Mouse (Mus musculus) testis, postnatal 14 days (tissue): Measurements from ENCODE around the gene Suox.
"Not testable (repeated sequence)": the region's sequence is repeated elsewhere in the genome, so short reads cannot be mapped to it uniquely, and the experiment has no call there.

Experiments
- DNase-seq: peaks from one replicate; pipeline ENCODE4 v3.0.0; 2021; ENCODE audit warnings: low spot score

Gene Suox

DNA sequence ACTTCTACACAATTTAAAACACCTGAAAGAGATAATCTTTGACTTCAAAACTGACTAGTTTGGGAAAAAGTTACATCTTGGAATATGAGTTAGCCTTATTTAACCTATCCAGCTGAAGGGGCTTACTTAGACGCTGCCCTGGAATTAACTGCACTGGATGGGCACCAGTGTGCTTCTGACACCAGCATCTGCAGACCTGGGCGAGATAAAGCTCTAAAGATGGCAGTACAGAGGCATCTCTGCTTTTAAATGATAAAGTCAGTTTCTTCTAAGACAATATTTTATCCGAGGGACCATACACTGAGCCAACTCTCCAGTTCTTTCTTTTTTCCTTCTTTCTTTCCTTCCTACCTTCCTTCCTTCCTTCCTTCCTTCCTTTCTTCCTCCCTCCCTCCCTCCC, 9.1 kb downstream of the Suox start:
- no peak for DNase-seq

DNA sequence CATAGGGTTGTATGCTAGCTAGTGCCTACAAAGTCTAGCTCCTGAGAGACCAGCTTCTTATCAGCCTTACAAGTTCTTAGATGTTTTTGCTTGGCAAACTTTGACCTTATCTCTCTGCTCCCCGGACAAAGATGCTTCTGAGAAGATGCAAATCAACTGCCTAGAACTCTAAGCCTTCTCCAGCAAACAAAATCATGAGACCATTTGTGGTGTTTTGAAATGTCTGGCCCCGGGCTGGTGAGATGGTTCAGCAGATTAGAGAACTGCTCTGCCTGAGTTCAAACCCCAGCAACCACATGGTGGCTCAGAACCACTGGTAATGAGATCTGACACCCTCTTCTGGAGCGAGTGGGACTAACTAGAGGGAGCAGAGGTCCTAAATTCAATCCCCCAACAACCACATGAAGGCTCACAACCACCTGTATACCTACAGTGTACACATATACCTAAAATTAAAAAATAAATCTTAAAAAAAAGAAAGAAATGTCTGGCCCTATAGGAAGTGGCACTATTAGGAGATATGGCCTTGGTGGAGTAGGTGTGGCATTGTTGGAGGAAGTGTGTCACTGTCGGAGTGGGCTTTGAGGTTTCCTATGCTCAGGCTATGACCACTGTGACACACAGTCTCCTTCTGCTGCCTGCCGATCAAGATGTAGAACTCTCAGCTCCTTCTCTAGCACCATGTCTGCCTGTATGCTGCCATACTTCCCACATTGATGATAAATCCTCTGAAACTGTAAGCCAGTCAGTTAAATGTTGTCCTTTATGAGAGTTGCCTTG, 10.2 kb downstream of the Suox start:
- DNase-seq = no peak

DNA sequence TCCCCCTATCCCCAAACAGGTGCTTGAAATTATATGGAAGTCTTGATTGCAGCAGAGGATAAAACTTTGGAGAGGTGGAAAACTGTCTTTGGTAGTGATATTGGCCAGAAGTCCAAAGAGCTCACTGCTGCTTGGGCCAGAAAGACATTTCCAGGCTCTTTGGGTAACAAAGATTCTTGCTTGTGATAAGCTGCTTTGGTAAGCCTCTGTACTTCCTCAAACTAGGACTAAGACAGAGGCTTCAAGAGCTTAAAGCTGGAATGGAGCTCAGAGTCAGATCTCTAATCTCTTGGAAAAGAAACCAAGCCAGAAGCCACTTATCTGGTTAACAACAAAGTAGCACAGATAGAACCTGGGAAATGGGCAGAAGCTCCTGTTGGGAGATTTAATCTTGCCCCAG, 11.4 kb downstream of the Suox start:
- no peak for DNase-seq

DNA sequence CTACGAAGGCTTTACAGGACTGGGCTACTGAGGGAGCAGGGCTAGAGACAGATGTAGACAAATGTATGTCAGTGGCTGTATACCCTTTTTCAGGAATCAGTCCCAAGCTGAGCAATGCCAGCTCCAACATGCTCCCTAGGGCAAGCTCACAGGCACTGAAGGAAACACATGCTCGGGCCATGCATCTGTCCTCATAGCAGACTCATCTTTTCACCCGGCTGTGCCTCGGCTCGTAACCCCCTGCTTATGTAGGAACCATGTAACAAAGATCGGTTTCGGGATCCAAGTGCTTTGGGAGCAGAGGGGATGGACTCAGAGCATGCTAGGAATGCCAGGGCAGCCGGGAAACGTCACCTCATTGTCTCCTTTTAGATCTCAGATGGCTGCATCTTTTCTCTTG, 14.4 kb downstream of the Suox start:
- no peak for DNase-seq

DNA sequence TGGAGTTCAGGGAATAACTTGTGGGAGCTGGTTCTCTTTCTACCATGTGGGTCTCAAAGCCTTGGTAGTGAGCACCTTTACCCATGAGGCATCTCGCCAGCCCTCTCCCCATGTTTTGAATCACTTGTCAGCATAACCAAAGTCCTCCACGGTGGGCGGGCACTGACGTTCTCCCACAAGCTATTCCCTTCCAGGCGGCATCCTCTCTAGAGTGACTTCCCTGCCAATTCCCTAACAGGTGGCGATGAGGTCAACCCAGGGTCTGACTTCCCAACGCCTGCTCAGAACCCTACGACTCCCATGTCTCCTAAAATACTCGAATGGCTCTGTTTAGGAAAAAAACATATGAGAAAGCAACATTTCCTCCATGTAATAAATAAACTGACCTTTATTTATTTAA, 16.0 kb downstream of the Suox start:
- DNase-seq = no peak

DNA sequence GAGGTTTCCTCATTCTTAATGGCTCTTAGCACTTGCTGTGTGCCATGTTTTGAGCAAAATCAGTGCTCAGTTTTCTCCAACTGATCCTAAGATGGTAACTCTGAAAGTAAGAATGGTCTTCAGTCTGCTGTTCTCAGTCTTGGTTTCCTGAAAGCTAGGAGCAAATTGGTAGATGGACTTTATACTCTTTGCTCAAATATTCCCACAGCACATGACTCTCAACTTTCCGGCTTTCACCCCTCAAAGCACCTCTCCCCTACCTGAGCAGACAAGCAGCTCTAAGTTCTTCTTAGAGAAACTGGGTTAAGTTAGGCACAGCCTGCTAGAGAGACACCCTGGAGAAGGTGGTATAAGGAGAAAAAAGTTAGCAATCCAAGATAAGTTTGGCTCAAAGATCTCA, 17.1 kb downstream of the Suox start:
- DNase-seq = no peak

DNA sequence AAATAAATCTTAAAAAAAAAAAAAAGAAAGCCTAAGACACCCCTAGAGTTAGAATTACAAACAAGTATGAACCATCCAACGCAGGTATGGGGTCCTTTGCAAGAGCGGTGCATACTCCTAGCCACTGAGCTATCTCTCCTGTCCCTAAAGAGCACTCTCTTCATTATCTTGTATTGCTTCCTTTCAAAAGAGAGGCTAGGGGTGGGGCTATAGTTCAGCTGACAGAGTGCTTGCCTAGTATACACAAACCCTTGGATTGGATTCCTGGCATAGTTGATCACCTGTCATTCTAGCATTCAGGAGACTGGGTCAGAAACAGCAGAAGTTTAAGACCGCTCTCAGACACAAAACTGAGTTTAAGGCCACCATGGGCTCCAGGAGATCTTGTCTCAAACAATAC, 18.6 kb downstream of the Suox start:
- no peak for DNase-seq

DNA sequence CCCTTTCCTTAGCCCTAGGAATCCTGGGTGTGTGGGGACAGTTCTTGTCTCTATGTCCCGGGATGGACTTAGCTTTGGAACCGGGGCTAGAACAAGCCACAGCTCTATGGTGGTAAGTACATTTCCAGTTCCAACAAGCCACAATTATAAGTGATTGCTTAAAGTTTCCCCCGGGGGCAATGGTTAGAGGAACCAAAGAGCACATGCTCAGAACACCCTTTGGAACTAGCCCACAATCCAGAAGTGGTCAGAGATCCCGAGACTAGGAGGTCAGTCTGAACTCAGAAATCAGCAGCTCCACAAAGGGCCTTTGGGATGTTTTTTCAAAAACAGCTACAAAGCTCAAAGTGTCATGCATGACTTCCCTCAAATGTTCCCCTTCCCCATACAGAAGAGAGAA, 20.0 kb downstream of the Suox start:
- no peak for DNase-seq

DNA sequence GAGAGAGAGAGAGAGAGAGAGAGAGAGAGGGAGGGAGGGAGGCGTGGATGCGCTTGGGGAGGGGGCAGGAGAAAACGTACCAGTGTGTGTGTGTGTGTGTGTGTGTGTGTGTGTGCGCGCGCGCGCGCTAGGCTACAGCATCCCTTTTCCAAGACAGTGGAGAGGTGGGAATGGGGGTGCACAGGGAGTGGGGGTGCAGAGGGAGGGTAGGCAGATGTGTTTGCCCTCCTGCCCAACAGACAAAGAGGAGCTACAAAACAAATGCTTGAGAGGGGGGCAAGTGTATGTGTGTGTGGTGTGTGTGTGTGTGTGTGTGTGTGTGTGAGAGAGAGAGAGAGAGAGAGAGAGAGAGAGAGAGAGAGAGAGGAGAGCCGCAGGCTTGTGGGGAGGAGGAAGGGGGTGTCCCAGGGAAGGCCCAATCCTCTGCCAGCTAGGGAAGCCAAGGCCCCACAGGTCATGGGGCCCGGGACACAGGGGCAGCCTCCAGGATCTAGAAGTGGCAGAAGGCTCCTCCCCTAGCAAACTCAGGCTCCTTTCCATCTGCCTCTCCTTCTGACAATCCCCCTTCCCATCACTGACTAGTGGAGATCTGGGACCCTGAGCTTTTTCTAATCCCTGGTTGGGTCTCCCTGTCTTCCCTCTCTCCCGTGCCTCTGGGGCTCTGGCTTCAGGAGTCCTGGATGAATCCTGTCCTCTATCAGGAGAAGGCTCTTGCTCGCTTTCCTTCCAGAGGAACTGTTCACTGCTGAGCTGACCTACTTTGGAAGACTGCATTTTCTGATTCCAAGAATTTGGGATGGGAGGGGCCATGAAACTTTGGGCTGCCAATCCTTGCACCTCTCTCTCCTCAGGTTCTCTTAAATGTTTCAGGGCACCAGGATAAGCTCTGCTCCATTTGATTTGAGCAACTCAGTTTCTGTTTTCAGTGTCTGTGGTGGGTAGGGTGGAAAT, 27.5 kb downstream of the Suox start:
- no peak for DNase-seq

DNA sequence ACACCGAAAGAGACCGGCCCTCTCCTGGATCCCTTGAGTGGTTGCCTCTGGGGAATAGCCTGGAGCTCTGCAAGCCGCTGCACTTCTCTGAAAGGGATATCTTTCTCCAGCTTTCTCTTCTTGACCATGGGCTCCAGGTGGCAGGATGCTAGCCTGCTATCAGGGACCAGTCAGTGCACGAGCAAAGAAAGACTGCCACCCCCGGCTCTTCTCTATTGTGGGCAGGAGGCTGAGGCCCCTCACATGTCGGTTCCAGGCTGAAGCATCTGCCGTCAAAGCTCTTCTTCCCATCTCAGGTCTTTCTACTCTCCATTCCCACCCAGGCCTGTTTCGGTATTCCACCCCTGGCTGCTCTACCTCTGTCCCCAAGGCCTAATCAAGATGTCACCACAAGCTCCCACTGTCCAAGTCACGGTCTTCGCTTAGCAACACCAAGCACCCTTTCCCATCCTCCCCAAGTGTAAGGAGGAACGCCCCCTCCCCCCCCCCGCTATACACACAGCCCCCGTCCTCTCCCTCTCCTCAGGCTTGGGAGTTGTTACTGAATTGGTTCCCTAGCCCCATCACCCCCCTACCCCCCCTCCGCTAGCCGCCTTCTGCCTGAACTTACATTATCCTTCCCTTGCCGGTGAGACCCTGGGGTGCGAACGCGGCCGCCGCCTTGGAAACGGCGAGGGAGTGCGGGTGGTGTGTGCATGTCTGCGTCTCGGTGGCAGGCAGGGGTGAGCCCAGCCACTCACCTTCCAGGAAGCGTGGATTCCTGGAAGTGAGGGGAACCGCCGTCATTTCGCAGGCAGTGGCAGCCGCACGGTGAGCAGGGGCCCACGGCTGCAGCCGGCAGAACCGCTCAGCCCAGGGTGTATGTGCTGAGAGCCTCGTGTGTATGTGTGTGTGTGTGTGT, 28.5 kb downstream of the Suox start, which contains the start of gene Ikzf4:
TSS of gene Ikzf4 (minus strand) at position 881 of the 901 bp plus-strand sequence.
- DNase-seq = no peak

DNA sequence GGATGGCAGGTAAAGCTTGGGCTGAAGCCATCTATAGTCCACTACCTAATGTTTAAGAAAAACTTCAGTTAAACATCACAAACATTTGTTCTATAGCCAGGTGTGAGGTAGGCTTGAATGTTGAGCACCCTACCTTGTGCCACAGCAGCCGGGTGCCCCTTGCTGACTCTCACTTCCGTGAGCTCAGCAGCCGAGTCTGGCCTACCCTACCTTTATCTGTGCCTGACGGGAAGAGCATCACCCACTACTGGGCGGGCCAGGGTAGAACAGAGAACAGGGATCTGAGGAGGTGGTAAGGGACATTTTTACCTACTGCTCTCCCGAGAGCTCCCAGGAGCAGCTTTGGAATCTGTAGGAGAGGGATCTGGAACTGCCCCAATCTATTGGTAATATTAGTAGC, 31.1 kb downstream of the Suox start:
- DNase-seq = no peak

DNA sequence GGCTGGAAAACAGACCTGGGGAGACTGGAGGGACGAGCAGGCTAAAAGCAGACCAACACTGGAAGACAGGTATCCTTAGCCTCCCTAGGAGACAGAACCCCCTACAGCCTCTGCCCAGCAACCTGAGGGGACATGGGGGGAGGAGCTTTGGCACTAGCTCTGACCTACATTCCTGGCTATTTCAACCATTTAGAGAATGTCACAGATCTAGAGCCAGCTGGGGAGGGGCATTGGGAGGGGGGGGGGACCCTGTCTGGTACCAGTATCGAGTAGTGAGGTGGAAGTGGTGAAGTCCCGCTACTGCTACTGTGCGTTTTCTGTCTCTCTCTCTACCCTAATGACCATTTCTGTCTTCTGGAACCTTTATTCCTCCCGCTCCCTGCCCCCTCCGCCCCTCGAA, 32.0 kb downstream of the Suox start:
- no peak for DNase-seq

DNA sequence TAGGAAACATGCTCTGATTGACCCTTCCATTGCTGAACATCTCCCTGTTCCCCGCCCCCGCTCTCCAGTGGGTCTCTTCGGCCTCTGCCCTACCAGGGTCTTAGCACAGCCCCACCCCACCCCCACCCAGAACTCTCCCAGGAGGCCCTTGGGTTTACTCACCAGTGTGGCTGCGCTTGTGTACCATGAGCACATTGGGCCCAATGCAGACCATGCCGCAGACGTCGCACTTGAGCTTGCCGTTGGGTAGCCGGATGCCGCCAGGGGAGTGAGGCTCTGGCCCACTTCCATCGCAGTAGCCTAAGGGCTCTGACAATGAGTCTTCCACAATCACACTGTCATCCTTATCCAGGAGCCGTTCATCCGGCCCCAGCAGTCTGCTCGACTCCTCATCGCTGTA, 33.0 kb downstream of the Suox start:
- no peak for DNase-seq

DNA sequence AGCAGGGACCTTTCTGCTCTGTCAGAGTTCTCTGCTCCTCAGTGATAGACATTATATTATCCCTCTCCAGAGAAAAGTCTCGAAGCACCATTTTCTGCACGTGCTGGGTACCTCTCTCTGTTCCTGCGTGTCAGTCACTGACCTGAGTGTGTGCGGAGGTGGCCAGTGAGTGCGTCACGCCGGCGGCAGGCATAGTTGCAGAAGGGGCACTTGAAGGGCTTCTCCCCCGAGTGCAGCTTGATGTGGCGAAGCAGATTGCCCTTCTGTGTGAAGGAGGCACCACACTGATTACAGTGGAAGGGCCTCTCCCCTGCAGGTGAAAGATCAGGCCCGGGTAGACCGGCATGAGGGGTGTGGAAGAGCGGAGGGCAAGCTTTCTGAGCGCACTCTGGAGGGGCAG, 33.9 kb downstream of the Suox start:
- no peak for DNase-seq

DNA sequence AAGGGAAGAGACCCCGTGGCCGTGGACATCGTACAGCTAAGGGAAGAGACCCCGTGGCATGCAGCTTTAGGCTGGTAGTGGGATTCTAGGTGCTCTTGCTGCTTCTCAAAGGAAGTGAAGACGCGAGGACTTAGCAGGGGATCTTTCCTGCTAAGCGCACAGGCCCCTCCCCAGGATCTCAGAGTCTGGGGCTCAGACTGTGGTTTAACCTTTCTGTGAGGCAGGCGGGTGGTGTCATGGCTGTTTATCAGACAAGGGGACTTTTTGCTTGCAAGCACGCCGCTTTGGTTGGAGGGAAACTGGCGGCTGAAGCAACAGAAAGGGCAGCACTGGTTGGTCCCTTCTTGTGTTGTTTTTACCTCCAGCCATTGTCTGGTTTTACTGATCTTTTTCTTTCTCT, 36.9 kb downstream of the Suox start:
- DNase-seq = no peak

DNA sequence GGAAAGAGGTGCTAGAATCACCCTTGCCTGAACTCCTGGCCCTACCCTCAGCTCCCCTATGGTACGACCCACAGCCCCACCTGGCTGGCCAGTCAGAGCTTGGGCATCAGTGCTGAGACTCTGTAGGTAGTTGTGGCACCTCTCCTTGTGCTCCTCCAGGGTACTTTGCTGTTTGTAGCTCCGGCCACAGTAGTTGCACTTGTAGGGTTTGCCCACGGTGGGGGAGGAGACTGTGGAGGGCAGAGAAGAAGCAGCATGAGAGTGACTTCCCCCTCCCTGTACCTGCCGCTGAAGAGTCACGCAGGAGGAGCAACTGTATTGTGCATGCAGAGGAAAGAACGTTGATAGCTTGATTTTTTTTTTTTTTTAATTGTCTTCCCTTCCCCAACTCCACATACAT, 37.3 kb downstream of the Suox start:
- no peak for DNase-seq

DNA sequence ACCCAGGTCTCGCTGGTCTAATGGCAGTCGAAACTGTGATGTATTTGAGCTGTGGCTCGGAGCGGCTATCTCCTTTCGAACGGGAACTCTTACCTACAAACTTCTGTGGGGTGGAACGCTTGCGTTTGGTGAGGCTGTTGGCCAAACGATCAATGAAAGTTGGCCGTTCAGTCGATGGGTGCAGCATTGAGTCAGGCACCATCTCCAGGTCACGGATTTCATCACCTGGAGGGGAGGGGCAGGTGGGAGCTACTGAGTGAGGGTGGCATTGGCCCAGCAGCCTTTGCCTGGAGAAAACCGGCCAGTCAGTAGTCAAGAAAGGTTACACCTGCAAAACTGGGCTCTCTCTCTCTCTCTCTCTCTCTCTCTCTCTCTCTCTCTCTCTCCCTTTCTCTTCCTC, 38.2 kb downstream of the Suox start:
- DNase-seq = no peak

DNA sequence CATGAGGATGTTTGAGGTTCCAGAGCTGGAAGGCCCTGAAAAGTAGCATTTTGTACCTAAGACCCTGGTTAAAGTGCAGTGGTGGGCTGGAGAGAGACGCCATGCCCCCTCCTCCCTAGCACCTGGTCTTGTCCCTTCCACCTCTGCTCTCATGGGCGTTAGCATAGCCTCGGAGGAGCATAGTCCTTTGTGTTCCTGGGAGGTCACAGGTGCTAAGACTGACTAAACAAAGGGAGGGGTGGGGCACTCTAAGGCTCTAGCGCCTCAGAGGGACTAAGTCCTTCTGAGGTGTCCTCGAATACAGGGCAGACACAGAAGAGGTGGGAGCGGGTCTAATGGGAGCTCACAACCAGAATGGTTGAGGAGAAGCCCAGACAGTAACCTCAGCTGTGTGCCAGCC, 42.3 kb downstream of the Suox start:
- DNase-seq = no peak

DNA sequence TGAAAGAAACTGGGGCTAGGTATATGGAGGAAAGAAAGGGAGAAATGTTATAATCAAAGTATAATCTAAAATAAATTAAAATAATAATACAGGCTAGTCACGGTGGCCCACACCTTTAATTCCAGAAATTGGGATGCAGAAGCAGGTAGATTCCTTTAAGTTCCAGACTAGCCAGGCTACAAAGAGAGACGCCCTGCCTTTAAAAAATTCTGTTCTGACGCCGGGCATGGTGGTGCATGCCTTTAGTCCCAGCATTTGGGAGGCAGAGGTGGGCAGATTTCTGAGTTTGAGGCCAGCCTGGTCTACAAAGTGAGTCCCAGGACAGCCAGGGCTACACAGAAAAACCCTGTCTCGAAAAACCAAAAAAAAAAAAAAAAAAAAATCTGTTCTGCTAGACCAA, 43.6 kb downstream of the Suox start:
- DNase-seq = not testable (repeated sequence)

DNA sequence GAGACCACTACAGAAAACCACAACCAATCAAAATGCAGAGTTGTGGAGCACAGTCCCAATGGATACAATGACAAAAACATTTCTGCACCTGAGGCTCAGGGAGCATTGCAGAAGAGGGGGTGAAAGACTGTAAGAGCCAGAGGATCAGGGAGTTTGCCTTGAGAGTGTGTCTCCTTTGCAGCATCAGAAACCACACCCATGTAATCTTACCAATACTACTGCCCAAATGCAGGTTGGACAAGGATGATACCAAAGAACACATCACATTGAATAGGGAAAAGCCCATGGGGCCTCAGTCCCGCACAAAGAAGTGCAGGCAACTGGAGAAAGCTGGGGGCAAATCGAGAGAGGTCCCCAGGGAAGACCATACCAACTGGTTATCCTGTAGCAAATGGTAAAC, 44.1 kb downstream of the Suox start:
- no peak for DNase-seq

DNA sequence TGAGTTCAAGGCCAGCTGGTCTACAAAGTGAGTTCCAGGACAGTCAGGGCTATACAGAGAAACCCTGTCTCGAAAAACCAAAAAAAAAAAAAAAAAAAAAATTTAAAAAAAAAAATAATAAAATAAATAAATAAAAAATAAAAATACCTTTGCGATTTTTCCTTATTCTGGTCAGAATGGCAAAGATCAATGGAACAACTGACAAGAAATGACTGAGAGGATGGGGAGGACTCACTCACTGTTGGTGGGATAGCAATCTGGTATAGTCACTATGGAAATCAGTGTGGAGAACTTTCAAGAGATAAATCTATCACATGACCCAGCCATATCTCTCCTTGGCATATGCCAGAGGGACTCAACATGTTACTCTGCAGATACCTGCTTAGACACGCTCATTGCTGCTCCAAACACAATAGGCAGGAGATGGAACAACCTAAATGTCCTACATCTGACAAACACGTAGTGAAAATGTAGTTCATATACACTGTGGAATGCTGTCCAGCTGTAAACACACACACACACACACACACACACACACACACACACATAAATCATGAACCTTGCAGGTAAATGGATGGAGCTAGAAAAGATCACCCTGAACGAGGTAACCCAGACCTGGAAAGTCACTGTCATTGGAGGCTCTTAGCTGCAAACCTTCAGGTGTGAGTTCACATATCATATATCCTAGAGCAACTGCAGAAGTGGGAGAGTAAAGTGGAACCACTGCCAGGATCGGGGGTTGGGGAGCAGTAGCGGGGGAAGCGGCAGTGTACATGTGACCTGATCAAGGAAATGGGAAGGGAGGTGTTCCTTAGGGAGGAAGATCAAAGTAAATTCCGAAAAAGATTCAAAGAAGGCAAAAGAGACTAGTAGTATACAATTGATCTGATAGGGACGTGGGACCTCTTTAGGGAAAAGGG, 46.2 kb downstream of the Suox start:
- no peak for DNase-seq
